Mouse (Mus musculus) C2C12 (cell line): Measurements from ENCODE around the gene Hdac5. TPM values are rescaled to one million over a fixed set of nuclear protein-coding genes. Genes with fewer than 3 reads are reported as not detected.

ENCODE experiments used
- H3K27me3 ChIP-seq: one replicate; pipeline ENCODE4 v1.6.1; 2011; ENCODE audit not compliant: control insufficient read depth, insufficient read depth, insufficient read length
- H3K36me3 ChIP-seq: one replicate; pipeline ENCODE4 v1.6.1; 2011; ENCODE audit not compliant: control insufficient read depth, insufficient read depth
- H3K4me3 ChIP-seq: one replicate; pipeline ENCODE4 v1.5.1; 2011; ENCODE audit warnings: mild to moderate bottlenecking, control low read depth; ENCODE audit not compliant: poor library complexity, insufficient read depth, severe bottlenecking
- H3K79me2 ChIP-seq: one replicate; pipeline ENCODE4 v1.6.1; 2011; ENCODE audit not compliant: control insufficient read depth, insufficient read depth
- H3K79me3 ChIP-seq: one replicate; pipeline ENCODE4 v1.6.1; 2011; ENCODE audit warnings: low read depth, control low read depth
- H3ac ChIP-seq: one replicate; pipeline ENCODE3; 2011; ENCODE audit warnings: low read depth; ENCODE audit not compliant: control insufficient read depth, insufficient read length
- CEBPB ChIP-seq: IDR thresholded peaks from one replicate; pipeline ENCODE4 v1.6.1; 2011; ENCODE audit warnings: low read depth, mild to moderate bottlenecking, control low read depth, moderate library complexity
- CTCF ChIP-seq: IDR thresholded peaks from one replicate; pipeline ENCODE4 v1.5.1; 2011; ENCODE audit not compliant: control insufficient read depth, insufficient read depth, insufficient read length
- FOSL1 ChIP-seq: IDR thresholded peaks from one replicate; pipeline ENCODE4 v1.8.0; 2011; ENCODE audit warnings: mild to moderate bottlenecking, low read length; ENCODE audit not compliant: poor library complexity, insufficient read depth, severe bottlenecking
- MAX ChIP-seq: IDR thresholded peaks from one replicate; pipeline ENCODE4 v1.6.1; 2011; ENCODE audit warnings: mild to moderate bottlenecking, control low read depth
- MYOD1 ChIP-seq: IDR thresholded peaks from one replicate; pipeline ENCODE4 v1.6.1; 2011; ENCODE audit warnings: low read depth; ENCODE audit not compliant: control insufficient read depth, insufficient read length
- MYOG ChIP-seq: IDR thresholded peaks from one replicate; pipeline ENCODE4 v1.6.1; 2011; ENCODE audit not compliant: control insufficient read depth, insufficient read length; ENCODE audit errors: extremely low read depth
- USF1 ChIP-seq: IDR thresholded peaks from one replicate; pipeline ENCODE4 v1.6.1; 2011; ENCODE audit warnings: low read depth, mild to moderate bottlenecking, control low read depth, moderate library complexity
- polyA plus RNA-seq: library from polyadenylated mRNA; unstranded; fragments of >200 nt; fragmentation: generic; extraction: Trizol; gene quantifications from one replicate; pipeline ENCODE4 v1.2.1, GENCODE M21; 2012; ENCODE audit warnings: missing spikeins

Gene Hdac5
- polyA plus RNA-seq, 1 experiment: 74.9 TPM

- Histone ChIP-seq H3K79me2 (peaks cover 64% of the 10 kb centered on the region), H3K27me3 (no peaks in the 10 kb centered on the region), H3K36me3 (peaks cover 8% of the 10 kb centered on the region), H3K79me3 (peaks cover 20% of the 10 kb centered on the region), H3K4me3 (no peak overlapping the region), H3ac (no peak overlapping the region)
- TF ChIP-seq FOSL1 (no peak), USF1 (no peak), MAX (no peak), MYOD1 (no peak), CTCF (no peak), CEBPB (no peak), MYOG (no peak)
Measured at GRCm38 (mm10) chr11:102210185-102210584, 19.8 kb downstream of the Hdac5 start.

DNA sequence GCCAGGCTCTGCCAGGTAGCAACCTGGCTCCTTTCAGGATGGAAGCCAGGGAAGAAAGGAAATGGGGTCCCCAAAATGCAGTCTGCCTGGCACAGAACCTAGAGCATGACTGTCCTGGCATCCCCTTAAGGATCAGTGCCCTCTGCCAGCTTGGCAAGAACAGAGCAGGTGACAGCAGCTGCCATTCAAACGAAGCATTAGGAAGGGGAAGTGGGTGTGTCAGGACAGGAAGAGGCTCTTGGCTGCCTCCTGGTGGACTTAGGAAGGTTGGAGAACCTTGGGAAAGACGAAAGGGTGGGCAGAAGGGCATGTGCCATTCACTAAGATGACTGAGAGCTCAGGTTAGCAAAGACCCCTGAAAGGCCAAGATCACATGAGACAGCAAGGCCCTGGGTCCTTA, 20.2 kb downstream of the Hdac5 start:
- H3K79me2 ChIP-seq: peaks cover 59% of the 10 kb centered on the region
- H3K36me3 ChIP-seq: peaks cover 11% of the 10 kb centered on the region
- H3K4me3 ChIP-seq: no peak overlapping the region
- peaks cover 16% of the 10 kb centered on the region for H3K79me3 ChIP-seq
- no peaks in the 10 kb centered on the region for H3K27me3 ChIP-seq
- H3ac ChIP-seq: no peak overlapping the region
- TF ChIP-seq CEBPB (no peak), MYOD1 (peak; percentile 63)

DNA sequence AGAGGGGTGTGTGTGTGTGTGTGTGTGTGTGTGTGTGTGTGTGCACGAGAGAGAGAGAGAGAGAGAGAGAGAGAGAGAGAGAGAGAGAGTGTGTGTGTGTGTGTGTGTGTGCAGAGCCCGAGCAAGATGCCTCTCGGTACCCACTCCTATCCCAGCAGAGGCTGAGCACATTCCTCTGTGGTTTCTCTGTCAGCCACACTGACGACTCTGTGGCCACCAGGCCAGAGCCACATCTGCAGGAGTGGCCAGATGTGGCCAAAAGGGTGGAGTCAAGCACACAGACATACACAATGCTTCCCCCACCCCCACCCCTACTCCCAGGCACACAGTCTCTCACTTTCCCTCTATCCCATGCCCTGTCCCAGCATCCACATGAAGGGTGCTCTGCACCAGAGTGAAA, 21.1 kb downstream of the Hdac5 start:
- Histone ChIP-seq H3K4me3 (no peak overlapping the region), H3K79me3 (peaks cover 9% of the 10 kb centered on the region), H3ac (peak overlapping the region; percentile 58), H3K27me3 (no peaks in the 10 kb centered on the region), H3K79me2 (peaks cover 50% of the 10 kb centered on the region), H3K36me3 (peaks cover 20% of the 10 kb centered on the region)
- TF ChIP-seq CEBPB (no peak), MYOD1 (peak; percentile 68), MAX (peak; percentile 37)

DNA sequence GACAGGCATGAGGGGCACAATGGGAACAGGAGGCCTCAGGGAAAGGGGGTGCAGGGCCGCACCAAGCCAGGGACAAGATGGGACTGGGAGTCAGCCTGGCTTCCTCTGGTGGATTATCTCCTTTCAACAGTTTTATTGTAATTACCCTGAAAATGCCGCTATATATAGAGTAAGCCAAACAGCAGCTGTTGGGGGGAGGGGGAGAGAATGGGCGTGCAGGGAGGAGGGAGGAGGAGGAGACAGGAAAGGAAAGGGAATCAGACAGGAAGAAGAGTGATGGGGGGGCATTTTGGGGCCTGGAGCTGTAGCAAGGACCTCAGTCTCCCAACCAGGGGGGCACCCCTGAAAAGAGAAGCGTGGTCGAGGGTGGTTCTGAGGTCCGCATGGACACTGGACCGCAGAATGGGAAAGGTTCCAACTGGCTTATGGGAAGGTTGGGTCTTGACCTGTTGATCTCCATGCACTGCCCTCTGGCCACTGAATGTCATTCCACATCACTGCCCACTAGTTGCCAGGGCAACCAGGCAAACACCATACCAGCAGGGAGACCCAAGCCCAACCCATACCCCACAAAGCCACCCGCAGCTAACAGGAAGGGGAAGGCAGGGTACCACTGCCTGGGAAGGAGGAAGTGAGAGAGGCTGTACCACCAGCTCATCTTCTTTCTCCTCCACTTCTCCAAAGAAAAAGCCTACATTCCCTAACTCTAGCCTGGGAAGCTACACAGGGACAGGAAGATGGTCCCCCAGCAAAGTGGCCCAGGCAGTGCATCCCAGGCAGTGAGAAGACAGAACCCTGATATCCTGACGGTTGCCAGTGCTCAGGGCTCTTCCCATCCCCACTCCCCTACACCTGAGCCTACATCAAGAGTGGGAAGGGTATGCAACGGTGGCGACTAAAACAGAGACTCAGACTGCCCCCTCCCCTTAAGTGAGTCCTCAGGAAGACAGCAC, 21.9 kb downstream of the Hdac5 start:
- Histone ChIP-seq H3K79me3 (peaks cover 5% of the 10 kb centered on the region), H3K79me2 (peaks cover 43% of the 10 kb centered on the region), H3K4me3 (no peak overlapping the region), H3K36me3 (peaks cover 22% of the 10 kb centered on the region), H3ac (peak overlapping the region; percentile 26), H3K27me3 (no peaks in the 10 kb centered on the region)
- TF ChIP-seq CEBPB (no peak), MYOD1 (peak; percentile 77), MAX (peak; percentile 36), CTCF (no peak)

- H3K4me3 ChIP-seq: no peak overlapping the region
- peaks cover 33% of the 10 kb centered on the region for H3K36me3 ChIP-seq
- no peak for TF ChIP-seq FOSL1
- no peak for TF ChIP-seq CTCF
- no peak for TF ChIP-seq MYOD1
- no peak for TF ChIP-seq MAX
- TF ChIP-seq CEBPB: no peak
- TF ChIP-seq MYOG: no peak
- TF ChIP-seq USF1: no peak
Measured at GRCm38 (mm10) chr11:102206481-102206880, 23.5 kb downstream of the Hdac5 start.

DNA sequence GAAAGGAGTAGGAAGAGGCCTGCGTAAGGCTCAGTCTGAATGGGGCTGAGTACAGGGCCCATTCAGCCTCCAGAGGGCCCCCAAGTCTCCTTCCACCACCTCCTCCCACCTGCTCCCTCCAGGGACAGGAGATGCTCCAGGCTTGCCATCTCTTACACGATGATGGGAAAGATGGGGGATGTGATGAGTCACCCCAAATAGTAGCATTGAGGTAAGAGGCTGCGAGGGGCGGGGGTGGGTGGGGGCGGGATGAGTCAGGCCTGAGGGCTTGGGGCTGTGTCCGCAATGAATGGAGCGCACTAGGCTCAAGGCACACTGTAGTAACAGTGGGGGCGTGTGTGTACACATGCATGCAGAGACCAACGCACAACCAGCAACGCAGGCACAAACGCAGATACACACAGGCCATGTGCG, 28.6 kb downstream of the Hdac5 start:
- Histone ChIP-seq H3K4me3 (no peak overlapping the region), H3K27me3 (no peaks in the 10 kb centered on the region), H3K79me3 (no peaks in the 10 kb centered on the region), H3K79me2 (peaks cover under 1% of the 10 kb centered on the region), H3ac (no peak overlapping the region), H3K36me3 (peaks cover 60% of the 10 kb centered on the region)
- no peak for TF ChIP-seq MYOG
- peak; percentile 31 for TF ChIP-seq MAX
- TF ChIP-seq USF1: no peak
- TF ChIP-seq CTCF: peak; percentile 73
- peak; percentile 76 for TF ChIP-seq MYOD1

More at GRCm38 (mm10) chr11:102206481-102206880, 23.5 kb downstream of the Hdac5 start:
- Histone ChIP-seq H3K79me3 (no peaks in the 10 kb centered on the region), H3K27me3 (no peaks in the 10 kb centered on the region), H3ac (no peak overlapping the region), H3K79me2 (peaks cover 27% of the 10 kb centered on the region)
